Mouse (Mus musculus): ENCODE measurements around the gene Anxa4.

Anxa4 gene

GRCm38 (mm10) chr6:86752843-86753485, 40.4 kb downstream of the Anxa4 start:
- no peak for DNase-seq (ENCODE audit: low spot score in 2 of 2)

- no peak for DNase-seq (ENCODE audit: low spot score in 2 of 2)
These were observed 42.4 kb downstream of the Anxa4 start for GRCm38 (mm10) chr6:86750961-86751360.

DNA sequence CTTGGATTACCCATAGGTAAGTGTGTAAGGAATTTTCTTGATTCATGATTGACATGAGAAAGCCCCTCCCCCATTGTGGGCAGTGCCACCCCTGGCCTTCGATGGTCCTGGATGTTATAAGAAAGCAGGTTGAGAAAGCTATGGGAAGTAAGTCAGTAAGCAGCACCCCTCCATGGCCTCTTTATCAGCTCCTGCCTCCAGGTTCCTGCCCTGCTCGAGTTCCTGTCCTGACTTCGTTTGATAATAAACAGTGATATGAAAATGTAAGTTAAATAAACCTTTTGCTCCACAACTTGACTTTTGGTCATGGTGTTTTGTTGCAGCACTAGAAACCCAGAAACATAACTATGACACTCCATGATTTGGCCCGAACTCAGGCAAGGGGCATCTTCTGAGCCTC, 43.6 kb downstream of the Anxa4 start:
- DNase-seq (ENCODE audit: low spot score in 2 of 2) = no peak

DNA sequence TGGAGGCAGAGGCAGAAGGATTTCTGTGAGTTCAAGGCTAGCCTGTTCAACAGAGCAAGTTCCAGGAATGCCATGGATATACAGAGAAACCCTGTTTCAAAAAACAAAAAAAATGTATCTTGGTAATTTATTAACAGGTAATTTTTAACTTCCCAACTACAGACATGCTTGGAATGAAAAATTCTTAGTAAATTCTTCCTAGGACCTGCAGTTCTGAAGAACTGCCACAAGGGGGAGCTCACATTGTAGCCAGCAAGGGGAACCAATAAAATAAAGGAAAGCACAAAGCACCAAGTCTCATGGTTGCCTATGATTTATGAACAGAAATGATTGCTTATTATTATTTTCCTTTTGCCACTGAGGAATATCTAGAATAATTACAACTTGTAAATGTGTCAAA, 46.2 kb downstream of the Anxa4 start:
- peak in 1 of 2 experiments; percentile 43 for DNase-seq (ENCODE audit: low spot score in 2 of 2)

DNA sequence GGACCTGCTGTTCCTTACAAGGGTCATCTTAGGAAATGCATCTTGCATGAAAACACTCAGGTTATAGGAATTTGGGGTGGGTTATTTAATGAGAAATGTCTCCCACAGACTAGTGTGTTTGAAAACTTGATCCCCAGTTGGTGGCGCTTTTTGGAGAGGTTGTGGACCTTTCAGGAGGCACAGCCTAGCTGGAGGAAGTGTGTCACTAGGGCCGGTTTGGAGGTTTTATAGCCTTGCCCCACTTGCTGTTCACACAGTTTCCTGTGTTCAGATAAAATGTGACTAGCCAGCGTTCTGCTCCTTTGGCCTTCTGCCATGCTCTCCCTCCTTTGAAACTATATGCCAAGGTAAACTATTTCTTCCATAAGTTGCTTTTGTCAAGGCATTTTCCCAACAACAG, 52.7 kb downstream of the Anxa4 start:
- no peak for DNase-seq (ENCODE audit: low spot score in 2 of 2)

GRCm38 (mm10) chr6:86736830-86737229, 56.6 kb downstream of the Anxa4 start:
- no peak for DNase-seq (ENCODE audit: low spot score in 2 of 2)

DNA sequence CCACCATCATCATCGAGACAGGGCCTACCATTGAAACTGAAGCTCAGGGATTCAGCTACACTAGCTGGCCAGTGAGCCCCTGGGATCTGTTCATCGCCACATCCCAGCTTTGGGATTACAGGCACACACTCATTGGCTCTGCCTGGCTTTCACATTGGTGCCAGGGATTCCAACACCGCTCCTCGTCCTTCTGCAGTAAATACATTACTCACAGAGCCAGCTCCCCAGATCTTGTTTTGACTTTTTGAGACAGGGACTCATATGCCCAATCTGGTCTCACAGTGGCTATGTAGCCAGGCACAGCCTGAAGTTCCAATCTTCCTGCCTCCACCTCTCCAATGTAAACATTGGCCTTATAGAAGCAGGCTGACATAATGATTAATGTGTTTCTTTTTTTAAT, 57.1 kb downstream of the Anxa4 start:
- DNase-seq (ENCODE audit: low spot score in 2 of 2) = no peak

- peak; percentile 74 to 84 for DNase-seq (ENCODE audit: low spot score in 2 of 2)
These were observed 60.1 kb downstream of the Anxa4 start, which contains the start of gene Gmcl1 for GRCm38 (mm10) chr6:86733183-86733876. Gene Gmcl1 (minus strand): TSS chr6:86733383.

- DNase-seq (ENCODE audit: low spot score in 2 of 2) = peak in 1 of 2 experiments; percentile 19
These were observed 60.9 kb downstream of the Anxa4 start for GRCm38 (mm10) chr6:86732276-86733173.

- DNase-seq (ENCODE audit: low spot score in 2 of 2) = no peak
These were observed 64.7 kb downstream of the Anxa4 start for GRCm38 (mm10) chr6:86728711-86729110.

GRCm38 (mm10) chr6:86721977-86722376, 71.4 kb downstream of the Anxa4 start:
- DNase-seq (ENCODE audit: low spot score in 2 of 2) = no peak

DNA sequence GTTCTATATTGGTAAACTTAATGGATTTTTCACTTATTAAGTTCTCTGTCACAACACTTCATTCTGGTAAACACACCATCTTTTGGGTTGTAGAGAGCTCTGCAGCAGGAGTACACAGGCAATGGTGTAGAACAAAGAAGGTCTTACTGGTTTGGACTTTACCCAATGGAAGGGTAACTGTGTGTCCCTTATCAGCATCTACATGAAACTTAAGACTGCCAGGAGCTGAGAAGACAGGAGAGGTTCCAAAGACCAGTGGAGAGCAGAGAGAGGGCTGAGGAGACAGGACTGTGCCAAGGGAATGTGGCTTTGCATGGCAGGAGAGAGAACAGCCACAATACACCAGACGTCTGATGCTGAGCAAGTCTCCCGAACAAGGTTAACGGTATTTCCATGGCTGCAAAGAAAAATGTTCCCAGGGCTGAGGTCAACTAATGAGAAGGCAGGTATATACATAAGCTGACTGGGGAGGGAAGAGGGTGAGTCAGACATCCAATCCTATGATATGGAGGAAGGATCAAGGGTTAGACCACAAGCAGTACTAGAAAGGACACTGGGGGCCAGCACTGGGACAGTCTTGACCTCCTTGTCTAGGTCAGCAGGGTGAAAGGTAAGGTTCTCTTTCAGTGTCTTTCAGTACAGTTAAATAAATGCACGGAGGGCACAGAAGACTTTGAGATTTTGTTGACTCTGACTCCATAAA, 85.2 kb downstream of the Anxa4 start:
- DNase-seq (ENCODE audit: low spot score in 2 of 2) = no peak

DNA sequence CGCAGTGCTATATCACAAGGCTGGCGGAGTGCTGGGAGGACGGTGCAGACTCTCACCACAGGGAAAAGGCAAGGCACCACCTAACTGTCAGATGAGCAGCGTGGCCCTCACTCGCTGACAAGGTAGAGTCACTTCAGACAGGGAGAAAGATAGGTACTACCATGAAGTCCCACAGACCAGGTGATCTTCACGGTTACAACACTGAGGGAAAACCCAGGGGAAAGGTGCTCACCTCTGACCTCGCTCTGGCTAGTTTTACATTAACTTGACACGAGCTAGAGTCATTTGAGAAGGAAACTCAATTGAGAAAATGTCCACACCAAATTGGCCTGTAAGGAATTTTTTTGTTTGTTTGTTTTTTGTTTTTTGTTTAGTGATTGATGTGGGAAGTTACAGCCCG, 90.8 kb downstream of the Anxa4 start:
- no peak for DNase-seq (ENCODE audit: low spot score in 2 of 2)

DNA sequence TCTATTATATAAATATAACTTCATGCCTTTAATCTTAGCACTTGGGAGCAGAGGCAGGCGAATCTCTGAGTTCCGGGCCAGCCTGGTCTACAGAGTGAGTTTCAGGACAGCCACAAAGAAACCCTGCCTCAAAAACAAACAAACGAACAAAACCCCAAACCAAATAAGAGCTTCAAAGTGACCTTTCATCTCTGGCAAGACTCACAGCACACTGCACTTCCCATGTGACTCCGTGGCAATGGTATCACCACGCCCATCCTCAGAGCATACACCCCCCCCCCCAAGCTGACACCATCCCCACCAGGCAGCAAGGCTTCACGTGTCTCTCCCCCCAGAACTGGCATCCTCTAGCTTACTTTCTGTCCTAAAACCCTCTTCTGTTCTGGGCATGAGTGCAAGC, 95.5 kb downstream of the Anxa4 start:
- DNase-seq (ENCODE audit: low spot score in 2 of 2) = no peak

DNA sequence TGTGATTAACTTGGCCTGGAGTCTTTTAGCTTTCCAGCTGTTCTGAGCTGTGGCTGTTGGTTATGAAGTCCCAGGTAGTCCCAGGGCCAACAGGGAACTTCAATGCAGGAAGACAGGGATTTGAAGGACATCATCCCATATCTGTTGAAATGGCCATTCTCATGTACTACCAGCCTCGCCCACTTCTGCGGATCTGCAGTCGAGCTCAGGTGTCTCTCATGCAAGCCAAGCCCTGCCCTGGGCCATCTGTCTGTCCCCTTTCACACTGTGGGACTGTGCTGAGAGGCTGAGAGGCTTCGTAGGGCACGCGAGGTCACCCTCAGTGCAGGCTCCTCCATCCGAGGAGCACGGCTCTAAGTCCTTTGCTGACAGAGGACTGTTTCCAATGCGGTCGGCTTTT, 97.2 kb downstream of the Anxa4 start:
- no peak for DNase-seq (ENCODE audit: low spot score in 2 of 2)

- DNase-seq (ENCODE audit: low spot score in 2 of 2) = peak in 1 of 2 experiments; percentile 24
These were observed 98.9 kb downstream of the Anxa4 start for GRCm38 (mm10) chr6:86694465-86694864.

DNA sequence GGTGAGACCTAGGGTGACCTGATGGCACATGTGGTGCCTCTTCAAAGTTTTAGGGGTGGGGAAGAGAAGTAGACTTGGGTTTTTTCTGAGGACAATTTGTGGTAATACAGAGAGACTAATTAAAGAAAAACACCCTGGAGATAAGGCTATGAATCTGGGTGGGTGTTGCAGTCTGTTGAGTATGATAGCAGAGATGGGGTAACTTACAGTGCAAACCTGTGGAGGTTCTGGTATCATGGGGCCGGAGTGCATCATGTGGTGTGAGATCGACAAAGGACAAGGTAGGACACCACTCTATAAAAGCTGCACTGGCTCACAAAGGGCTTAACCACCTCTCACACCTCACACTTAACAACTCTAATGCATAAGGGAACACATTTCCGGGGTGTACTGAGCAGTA, 103.7 kb downstream of the Anxa4 start:
- DNase-seq (ENCODE audit: low spot score in 2 of 2) = no peak

DNA sequence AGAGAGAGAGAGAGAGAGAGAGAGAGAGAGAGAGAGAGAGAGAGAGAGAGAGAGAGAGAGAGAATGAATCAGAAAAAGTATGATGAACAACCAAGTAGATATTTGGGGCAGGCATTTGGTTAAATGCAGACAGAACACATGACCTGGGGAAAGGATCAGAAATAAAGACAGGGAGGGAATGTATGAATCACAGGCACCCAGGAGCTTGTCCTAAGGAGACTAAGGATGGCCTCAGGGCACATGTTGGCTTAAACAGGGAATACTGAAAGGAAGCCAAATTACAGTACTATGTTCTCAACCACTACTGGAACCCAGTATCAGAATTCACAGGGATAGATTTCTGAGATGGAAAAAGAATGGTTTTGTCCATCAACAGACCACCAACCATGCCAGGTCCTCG, 106.4 kb downstream of the Anxa4 start:
- no peak for DNase-seq (ENCODE audit: low spot score in 2 of 2)

Measured in frontal cortex, postnatal 25 days (tissue).